Mouse (Mus musculus) ovary, postnatal 36 days (tissue): ENCODE measurements around the gene Zp1.
A peak's percentile ranks its signal among the peaks of the same experiment; 100 is the strongest.

Source experiments
- DNase-seq: peaks from one replicate; pipeline ENCODE4 v3.0.0; 2022; ENCODE audit warnings: low spot score, mixed read lengths

Zp1 gene

GRCm38 (mm10) chr19:10924220-10924619, 3.8 kb upstream of the Zp1 start:
- DNase-seq: no peak

DNA sequence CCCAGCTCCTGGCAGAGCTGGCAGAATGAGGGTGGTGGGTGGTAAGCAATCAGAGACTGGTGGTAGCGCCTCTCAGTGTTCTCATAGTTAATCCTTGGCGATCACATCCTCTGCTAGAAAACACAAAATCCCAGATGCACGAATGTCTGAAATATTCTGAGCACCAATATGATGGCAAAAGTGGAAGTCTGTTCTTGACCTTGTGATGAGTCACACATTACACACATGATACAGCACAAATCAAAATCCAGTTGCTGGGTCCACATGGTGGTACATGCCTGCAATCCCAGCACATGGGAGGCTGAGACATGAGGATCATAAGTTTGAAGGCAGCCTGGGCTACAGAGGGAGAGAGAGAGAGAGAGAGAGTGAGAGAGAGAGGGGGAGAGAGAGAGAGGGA, 626 bp upstream of the Zp1 start:
- no peak for DNase-seq

DNA sequence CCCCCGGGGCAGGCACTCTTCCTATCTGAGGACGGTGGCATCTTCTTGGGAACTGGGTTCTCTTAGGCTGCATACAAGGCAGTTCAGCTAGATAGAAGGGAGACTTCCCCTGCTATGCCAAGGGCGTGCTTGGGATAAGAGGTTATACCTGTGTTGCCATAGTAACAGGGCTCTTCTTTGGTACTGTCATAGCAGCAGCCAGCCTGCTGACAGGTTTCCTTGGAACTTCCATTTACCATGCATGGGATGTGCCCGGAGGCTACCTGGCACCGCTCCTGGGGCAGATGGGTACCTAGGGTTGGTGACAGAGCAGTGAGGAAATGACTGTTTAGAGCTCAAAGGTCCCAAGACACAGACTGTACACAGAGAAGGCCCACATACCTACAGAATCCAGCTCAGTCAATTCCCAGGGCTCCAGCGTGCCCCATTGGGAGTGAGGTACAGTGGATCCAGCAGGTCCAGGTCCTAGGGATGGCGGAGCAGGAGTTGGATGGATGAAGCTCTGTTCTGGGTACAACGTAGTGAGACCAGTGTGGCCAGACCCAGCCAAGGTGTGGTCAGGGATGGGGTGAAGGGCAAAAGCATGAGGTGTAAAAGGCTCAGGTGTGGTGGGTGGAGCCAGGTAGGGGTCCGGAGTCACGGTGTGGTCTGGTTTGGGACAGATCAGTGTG, 2.0 kb downstream of the Zp1 start:
- no peak for DNase-seq

- no peak for DNase-seq
These were observed 3.9 kb downstream of the Zp1 start for GRCm38 (mm10) chr19:10916506-10916905.

GRCm38 (mm10) chr19:10914870-10915269, 5.6 kb downstream of the Zp1 start:
- DNase-seq: no peak

DNA sequence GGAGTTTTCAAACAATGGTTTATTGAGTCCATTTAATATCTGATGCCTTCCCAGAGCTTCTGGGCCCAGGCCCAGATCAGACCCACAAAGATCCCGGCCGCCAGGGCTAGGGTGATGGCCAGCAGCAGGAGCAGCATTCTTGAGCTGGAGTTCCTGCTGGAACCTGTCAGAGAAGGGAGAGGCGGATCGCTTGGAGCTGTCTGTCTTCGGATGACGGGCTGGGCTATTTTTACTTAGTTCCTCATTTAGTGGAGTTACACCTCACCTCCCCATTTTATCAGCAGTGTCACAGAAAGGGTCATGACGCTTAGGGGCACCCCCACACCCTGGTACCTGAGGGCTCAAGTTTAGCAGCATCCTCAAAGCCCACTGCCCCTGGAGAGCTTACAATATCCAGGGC, 6.1 kb downstream of the Zp1 start:
- no peak for DNase-seq

GRCm38 (mm10) chr19:10909087-10909721, 11.2 kb downstream of the Zp1 start:
- no peak for DNase-seq

DNA sequence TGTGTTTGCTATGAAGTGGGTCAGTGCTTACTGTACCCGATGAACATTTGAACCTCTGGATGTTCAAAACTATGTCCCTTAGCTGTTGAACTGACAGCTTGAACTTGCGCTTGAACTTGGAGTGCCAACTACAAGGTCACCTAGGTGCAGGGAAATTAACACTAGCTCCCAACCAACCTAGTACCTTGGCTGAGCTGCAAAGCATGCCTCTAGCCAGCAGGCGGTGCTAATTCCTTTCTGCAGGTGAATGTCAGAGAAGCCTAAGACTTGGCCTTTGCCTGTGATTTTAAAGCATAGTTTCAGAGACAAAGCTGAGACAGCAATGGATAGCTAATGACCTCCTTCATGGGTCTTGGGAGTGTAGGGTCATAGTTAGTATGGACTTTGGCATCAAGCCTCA, 12.5 kb downstream of the Zp1 start:
- DNase-seq: peak; percentile 60

DNA sequence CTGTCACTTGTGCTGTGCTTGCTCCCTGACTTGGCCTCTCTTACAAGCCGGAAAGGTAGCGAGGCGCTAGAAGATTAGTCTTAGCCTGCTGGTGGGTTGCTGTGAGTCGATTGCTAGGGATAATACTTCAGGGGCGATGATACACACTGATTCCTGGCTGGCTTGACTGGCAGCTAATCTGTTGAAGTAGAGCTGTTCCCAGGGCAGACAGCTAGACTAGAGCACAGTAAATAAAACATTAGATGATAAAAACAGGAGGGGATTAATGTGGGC, 14.8 kb downstream of the Zp1 start:
- no peak for DNase-seq

- DNase-seq: peak; percentile 55
These were observed 15.3 kb downstream of the Zp1 start for GRCm38 (mm10) chr19:10904927-10905727.

GRCm38 (mm10) chr19:10904512-10904911, 15.9 kb downstream of the Zp1 start:
- DNase-seq: no peak

- DNase-seq: no peak
These were observed 19.4 kb downstream of the Zp1 start for GRCm38 (mm10) chr19:10901046-10901445.

- no peak for DNase-seq
These were observed 20.1 kb downstream of the Zp1 start for GRCm38 (mm10) chr19:10900315-10900714.

DNA sequence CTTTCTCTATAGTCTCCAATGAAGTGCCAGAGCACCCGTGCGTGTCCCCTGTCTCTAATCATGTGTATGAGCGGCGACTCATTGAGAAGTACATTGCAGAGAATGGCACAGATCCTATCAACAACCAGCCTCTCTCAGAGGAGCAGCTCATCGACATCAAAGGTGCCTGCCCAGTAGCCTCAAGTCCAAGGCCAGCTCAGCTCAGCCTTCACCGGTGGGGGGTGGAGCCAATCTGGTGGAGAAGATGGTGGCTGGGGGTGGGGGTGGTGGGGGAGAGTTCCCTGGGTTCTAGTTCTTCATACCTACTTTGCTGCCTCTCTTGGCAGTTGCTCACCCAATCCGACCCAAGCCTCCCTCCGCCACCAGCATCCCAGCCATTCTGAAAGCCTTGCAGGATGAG, 22.9 kb downstream of the Zp1 start:
- DNase-seq: no peak

DNA sequence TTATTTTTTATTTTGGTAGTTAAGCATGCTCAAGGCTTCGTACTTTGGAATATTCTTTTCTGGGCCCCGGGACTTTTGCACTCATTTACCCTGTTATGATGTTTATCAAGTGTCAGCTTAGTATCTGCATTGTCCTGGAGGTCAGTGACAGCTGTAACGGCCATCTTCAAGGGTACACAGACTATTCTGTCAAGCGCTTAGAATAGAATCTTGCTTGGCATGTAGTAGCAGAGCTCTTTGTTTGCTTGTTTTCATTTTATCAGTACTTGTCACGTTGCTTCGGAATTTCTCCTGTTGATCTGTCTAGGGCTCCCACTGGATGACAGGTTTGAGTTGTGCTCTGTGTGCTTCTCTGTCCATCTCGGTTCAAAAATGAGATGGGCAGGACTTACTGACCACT, 23.6 kb downstream of the Zp1 start:
- DNase-seq: no peak

DNA sequence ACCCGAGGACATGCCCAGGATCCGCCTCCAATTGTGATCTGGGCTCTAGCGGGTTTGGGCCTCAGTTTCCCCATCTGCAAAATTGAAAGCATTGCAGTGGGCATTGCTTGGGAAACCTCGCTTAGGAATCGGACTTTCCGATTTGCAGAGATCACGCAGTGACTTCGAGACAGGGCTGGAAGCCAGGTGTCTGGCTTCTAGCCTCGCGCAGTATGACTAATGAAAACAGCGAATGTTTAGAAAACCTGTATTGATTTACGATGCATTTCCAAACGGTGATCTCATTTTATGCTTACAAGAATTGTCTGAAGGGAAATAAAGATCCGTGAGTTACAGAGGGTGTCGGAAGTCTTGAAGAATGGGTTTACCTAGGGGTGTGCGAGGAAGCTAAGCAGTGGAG, 24.7 kb downstream of the Zp1 start:
- DNase-seq: no peak

DNA sequence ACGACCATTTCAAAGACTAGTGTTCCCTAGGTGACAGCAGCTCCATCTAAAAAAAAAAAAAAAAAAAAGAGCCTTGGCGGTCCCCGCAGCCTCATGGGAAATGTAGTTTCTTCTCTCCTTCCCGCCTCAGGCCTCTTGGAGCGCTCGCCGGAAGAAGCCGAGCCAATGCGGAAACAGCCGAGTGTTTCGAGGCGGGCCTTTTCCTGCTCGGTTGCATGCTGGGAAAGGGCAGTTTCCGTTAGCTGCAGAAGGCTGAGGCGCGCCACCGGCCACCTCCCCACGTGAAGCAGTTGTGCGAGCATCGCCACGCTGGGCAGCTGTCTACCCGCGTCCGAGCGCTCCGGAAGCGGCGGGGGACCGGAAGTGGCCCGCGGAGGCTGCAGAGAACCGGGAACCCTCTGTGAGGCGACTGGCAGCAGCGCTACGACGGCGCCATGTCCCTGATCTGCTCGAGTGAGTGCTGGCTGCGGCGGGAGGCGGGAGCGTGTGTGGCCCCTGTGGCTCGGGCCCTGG, 25.4 kb downstream of the Zp1 start, which contains the start of gene Prpf19:
Gene Prpf19, plus strand, starts transcription at position 216 of the 513 bp plus-strand sequence.
- peak; percentile 97 for DNase-seq

GRCm38 (mm10) chr19:10892201-10892600, 28.2 kb downstream of the Zp1 start:
- no peak for DNase-seq

DNA sequence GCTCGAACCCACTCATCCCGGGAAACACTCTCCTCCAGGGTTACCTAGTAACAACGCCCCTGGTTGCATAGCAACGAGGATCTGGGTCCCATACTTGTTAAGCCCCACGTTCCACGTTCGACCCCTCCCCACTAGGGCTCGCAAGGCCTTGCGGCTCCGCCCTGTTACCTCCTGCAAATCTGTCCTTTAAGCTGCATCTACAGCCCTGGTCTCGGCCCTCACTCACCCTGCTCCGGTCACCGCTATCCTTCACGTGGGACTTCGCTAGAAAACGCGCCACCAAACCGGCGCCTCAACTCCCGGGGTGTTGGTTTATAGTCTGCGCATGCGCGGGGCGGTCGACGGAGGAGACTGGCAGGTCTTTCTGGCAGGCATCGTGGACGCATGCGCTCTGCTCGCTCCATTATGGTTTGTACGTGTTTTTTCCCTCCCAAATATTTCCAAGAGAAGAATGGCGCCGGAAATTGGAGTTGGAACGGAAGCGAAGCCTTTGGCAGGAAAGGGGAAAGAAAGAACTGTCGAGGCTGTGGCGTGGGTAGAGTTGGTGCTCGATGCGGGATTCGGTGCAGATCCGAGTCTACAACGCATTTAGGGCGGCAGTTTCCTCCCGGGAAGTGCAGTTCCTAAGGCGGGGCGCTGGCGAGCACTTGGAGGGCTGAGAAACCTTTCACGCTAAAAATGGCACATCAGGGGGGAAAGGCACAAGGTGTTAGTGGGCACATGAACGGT, 38.8 kb downstream of the Zp1 start, which contains the start of gene Tmem109:
Gene Tmem109, minus strand, starts transcription at position 576 of the 729 bp plus-strand sequence.
- peak; percentile 90 for DNase-seq

- DNase-seq: no peak
These were observed 39.4 kb downstream of the Zp1 start for GRCm38 (mm10) chr19:10880975-10881425.

- peak; percentile 40 for DNase-seq
These were observed 40.1 kb downstream of the Zp1 start for GRCm38 (mm10) chr19:10880085-10880974.
